Mouse (Mus musculus) ovary, adult 18-20 months (tissue): Measurements from ENCODE around the gene Abcg8.

Source experiments
- DNase-seq: peaks from one replicate; pipeline ENCODE4 v3.0.0; 2022; ENCODE audit warnings: low spot score, mixed read lengths

Abcg8 gene

GRCm38 (mm10) chr17:84675951-84676366 lies at the start of gene Abcg8:
TSS of gene Abcg8 (plus strand) at chr17:84676302.
- no peak for DNase-seq

GRCm38 (mm10) chr17:84626857-84627305 lies 49.2 kb upstream of the Abcg8 start:
- no peak for DNase-seq

GRCm38 (mm10) chr17:84627721-84628120 lies 48.4 kb upstream of the Abcg8 start:
- no peak for DNase-seq

GRCm38 (mm10) chr17:84628611-84629010 lies 47.5 kb upstream of the Abcg8 start:
- DNase-seq = no peak

GRCm38 (mm10) chr17:84631836-84632235 lies 44.3 kb upstream of the Abcg8 start:
- DNase-seq = no peak

GRCm38 (mm10) chr17:84633443-84633842 lies 42.7 kb upstream of the Abcg8 start:
- DNase-seq = no peak

GRCm38 (mm10) chr17:84636328-84636727 lies 39.8 kb upstream of the Abcg8 start:
- no peak for DNase-seq

GRCm38 (mm10) chr17:84637971-84638370 lies 38.1 kb upstream of the Abcg8 start:
- no peak for DNase-seq

- no peak for DNase-seq
Observed at GRCm38 (mm10) chr17:84639796-84640378, 36.2 kb upstream of the Abcg8 start.

- no peak for DNase-seq
Observed at GRCm38 (mm10) chr17:84641893-84642292, 34.2 kb upstream of the Abcg8 start.

GRCm38 (mm10) chr17:84642324-84642723 lies 33.8 kb upstream of the Abcg8 start:
- DNase-seq = no peak

- no peak for DNase-seq
Observed at GRCm38 (mm10) chr17:84644292-84645050, 31.6 kb upstream of the Abcg8 start.

- no peak for DNase-seq
Observed at GRCm38 (mm10) chr17:84645119-84645518, 31.0 kb upstream of the Abcg8 start.

- no peak for DNase-seq
Observed at GRCm38 (mm10) chr17:84645894-84646293, 30.2 kb upstream of the Abcg8 start.

- DNase-seq = no peak
Observed at GRCm38 (mm10) chr17:84646477-84646876, 29.6 kb upstream of the Abcg8 start.

- DNase-seq = no peak
Observed at GRCm38 (mm10) chr17:84647630-84648029, 28.5 kb upstream of the Abcg8 start.

- no peak for DNase-seq
Observed at GRCm38 (mm10) chr17:84650302-84651017, 25.6 kb upstream of the Abcg8 start.

GRCm38 (mm10) chr17:84653544-84653943 lies 22.6 kb upstream of the Abcg8 start:
- DNase-seq = no peak

GRCm38 (mm10) chr17:84656205-84656604 lies 19.9 kb upstream of the Abcg8 start:
- DNase-seq = no peak

- DNase-seq = no peak
Observed at GRCm38 (mm10) chr17:84656653-84657421, 19.3 kb upstream of the Abcg8 start.

- DNase-seq = no peak
Observed at GRCm38 (mm10) chr17:84657422-84657732, 18.7 kb upstream of the Abcg8 start.

- no peak for DNase-seq
Observed at GRCm38 (mm10) chr17:84657782-84658181, 18.3 kb upstream of the Abcg8 start.
